Mouse (Mus musculus): ENCODE results near the gene Chmp2b. TPM values are rescaled to one million over a fixed set of nuclear protein-coding genes. Genes with fewer than 3 reads are reported as not detected.
A peak's percentile ranks its signal among the peaks of the same experiment; 100 is the strongest.

The Chmp2b gene
- 12.0 and 46.7 TPM in 2 replicates for polyA plus RNA-seq (2012; rRNA removed)

- Histone ChIP-seq H3K4me3 (ENCODE audit: low read depth, low read length) (peak within 1 kb of the TSS; percentile 88), H3K27ac (ENCODE audit: insufficient read depth, low read depth, low read length) (peak within 1 kb of the TSS; percentile 78), H3K27me3 (ENCODE audit: control insufficient read depth, insufficient read depth, low read length) (no peaks in the 10 kb centered on the region), H3K36me3 (ENCODE audit: control insufficient read depth, insufficient read depth, low read length) (no peaks in the 10 kb centered on the region), H3K4me1 (ENCODE audit: control insufficient read depth, insufficient read depth, insufficient read length, low read length) (peaks cover 26% of the 10 kb centered on the region; the same call in 1 of the 2 replicates)
- no peak for TF ChIP-seq CTCF (IDR thresholded peaks at IDR 0.05; ENCODE audit: extremely low read depth, insufficient read length, insufficient replicate concordance, low read depth, low read length)
- TF ChIP-seq POLR2A (IDR thresholded peaks at IDR 0.05; ENCODE audit: low read depth, low read length) = peak; percentile 77
- under 1% methylated on average over 69 of the region's 69 CpGs for WGBS
Observed at GRCm38 (mm10) chr16:65561963-65562863, at the start of gene Chmp2b. Gene Chmp2b (minus strand): TSS chr16:65562726.

- WGBS = 89% methylated on average over 1 of the region's 1 CpGs
- no peak overlapping the region for H3K27ac ChIP-seq (ENCODE audit: insufficient read depth, low read depth, low read length)
- no peak for TF ChIP-seq POLR2A (IDR thresholded peaks at IDR 0.05; ENCODE audit: low read depth, low read length)
- TF ChIP-seq CTCF (IDR thresholded peaks at IDR 0.05; ENCODE audit: extremely low read depth, insufficient read length, insufficient replicate concordance, low read depth, low read length) = no peak
Observed at GRCm38 (mm10) chr16:65611678-65612077, 49.2 kb upstream of the Chmp2b start.

GRCm38 (mm10) chr16:65600798-65601197, 38.3 kb upstream of the Chmp2b start:
- no peak overlapping the region for H3K4me3 ChIP-seq (ENCODE audit: low read depth, low read length)
- no peaks in the 10 kb centered on the region for H3K27me3 ChIP-seq (ENCODE audit: control insufficient read depth, insufficient read depth, low read length)
- H3K4me1 ChIP-seq (ENCODE audit: control insufficient read depth, insufficient read depth, insufficient read length, low read length) = no peaks in the 10 kb centered on the region
- TF ChIP-seq POLR2A (IDR thresholded peaks at IDR 0.05; ENCODE audit: low read depth, low read length) (no peak), CTCF (IDR thresholded peaks at IDR 0.05; ENCODE audit: extremely low read depth, insufficient read length, insufficient replicate concordance, low read depth, low read length) (no peak)
- 86% methylated on average over 4 of the region's 4 CpGs for WGBS
- H3K36me3 ChIP-seq (ENCODE audit: control insufficient read depth, insufficient read depth, low read length) = no peaks in the 10 kb centered on the region
- no peak overlapping the region for H3K27ac ChIP-seq (ENCODE audit: insufficient read depth, low read depth, low read length)

More at GRCm38 (mm10) chr16:65611678-65612077, 49.2 kb upstream of the Chmp2b start:
- H3K4me1 ChIP-seq (ENCODE audit: control insufficient read depth, insufficient read depth, insufficient read length, low read length) = no peaks in the 10 kb centered on the region
- no peaks in the 10 kb centered on the region for H3K36me3 ChIP-seq (ENCODE audit: control insufficient read depth, insufficient read depth, low read length)
- H3K27me3 ChIP-seq (ENCODE audit: control insufficient read depth, insufficient read depth, low read length) = no peaks in the 10 kb centered on the region
- H3K4me3 ChIP-seq (ENCODE audit: low read depth, low read length) = no peak overlapping the region

GRCm38 (mm10) chr16:65586111-65586865, 23.8 kb upstream of the Chmp2b start:
- TF ChIP-seq POLR2A (IDR thresholded peaks at IDR 0.05; ENCODE audit: low read depth, low read length) (no peak), CTCF (IDR thresholded peaks at IDR 0.05; ENCODE audit: extremely low read depth, insufficient read length, insufficient replicate concordance, low read depth, low read length) (no peak)
- no peak overlapping the region for H3K27ac ChIP-seq (ENCODE audit: insufficient read depth, low read depth, low read length)
- H3K4me1 ChIP-seq (ENCODE audit: control insufficient read depth, insufficient read depth, insufficient read length, low read length) = peaks cover 15% of the 10 kb centered on the region; the same call in 1 of the 2 replicates
- H3K36me3 ChIP-seq (ENCODE audit: control insufficient read depth, insufficient read depth, low read length) = no peaks in the 10 kb centered on the region
- H3K27me3 ChIP-seq (ENCODE audit: control insufficient read depth, insufficient read depth, low read length) = no peaks in the 10 kb centered on the region
- WGBS = 23% methylated on average over 7 of the region's 7 CpGs
- no peak overlapping the region for H3K4me3 ChIP-seq (ENCODE audit: low read depth, low read length)

- no peak overlapping the region for H3K4me3 ChIP-seq (ENCODE audit: low read depth, low read length)
- no peak overlapping the region for H3K27ac ChIP-seq (ENCODE audit: insufficient read depth, low read depth, low read length)
- H3K27me3 ChIP-seq (ENCODE audit: control insufficient read depth, insufficient read depth, low read length) = no peaks in the 10 kb centered on the region
- H3K4me1 ChIP-seq (ENCODE audit: control insufficient read depth, insufficient read depth, insufficient read length, low read length) = peaks cover 15% of the 10 kb centered on the region; the same call in 1 of the 2 replicates
- 71% methylated on average over 2 of the region's 2 CpGs for WGBS
- H3K36me3 ChIP-seq (ENCODE audit: control insufficient read depth, insufficient read depth, low read length) = no peaks in the 10 kb centered on the region
- no peak for TF ChIP-seq POLR2A (IDR thresholded peaks at IDR 0.05; ENCODE audit: low read depth, low read length)
Observed at GRCm38 (mm10) chr16:65585699-65586098, 23.2 kb upstream of the Chmp2b start.

GRCm38 (mm10) chr16:65577298-65578029, 14.9 kb upstream of the Chmp2b start:
- 45% methylated on average over 6 of the region's 6 CpGs for WGBS
- no peak overlapping the region for H3K27ac ChIP-seq (ENCODE audit: insufficient read depth, low read depth, low read length)

More at GRCm38 (mm10) chr16:65577298-65578029, 14.9 kb upstream of the Chmp2b start:
- Histone ChIP-seq H3K36me3 (ENCODE audit: control insufficient read depth, insufficient read depth, low read length) (no peaks in the 10 kb centered on the region), H3K27me3 (ENCODE audit: control insufficient read depth, insufficient read depth, low read length) (no peaks in the 10 kb centered on the region), H3K4me1 (ENCODE audit: control insufficient read depth, insufficient read depth, insufficient read length, low read length) (no peaks in the 10 kb centered on the region), H3K4me3 (ENCODE audit: low read depth, low read length) (no peak overlapping the region)
- no peak for TF ChIP-seq CTCF (IDR thresholded peaks at IDR 0.05; ENCODE audit: extremely low read depth, insufficient read length, insufficient replicate concordance, low read depth, low read length)
- no peak for TF ChIP-seq POLR2A (IDR thresholded peaks at IDR 0.05; ENCODE audit: low read depth, low read length)

Measured in small intestine, adult 2 months (tissue).